Mouse (Mus musculus) cerebellum, adult 2 months (tissue): ENCODE data around the gene Gm42715.

Experiments
- CTCF ChIP-seq: fragments of 200-500 bp; IDR thresholded peaks from 2 replicates; pipeline ENCODE4 v1.5.1; 2011; ENCODE audit warnings: low read depth, mild to moderate bottlenecking, control low read depth, low read length, moderate library complexity, borderline replicate concordance; ENCODE audit not compliant: insufficient read depth
- POLR2A ChIP-seq: fragments of 200-500 bp; IDR thresholded peaks from 2 replicates; pipeline ENCODE4 v1.6.1; 2011; ENCODE audit warnings: low read length, control low read depth, borderline replicate concordance; ENCODE audit not compliant: insufficient read depth

- no peak for TF ChIP-seq CTCF
- no peak for TF ChIP-seq POLR2A
Observed at GRCm38 (mm10) chr7:127549116-127549835, 29.9 kb downstream of the Gm42715 start.
